Mouse (Mus musculus) hindbrain, embryonic 16.5 days (tissue): ENCODE results near the gene Galnt9. TPM values are rescaled to one million over a fixed set of nuclear protein-coding genes. Genes with fewer than 3 reads are reported as not detected.

Experiments
- ATAC-seq: fragments of 200-750 bp; cut with Nextera tagmentation; 2 replicates; pipeline ENCODE4 v1.8.0; 2017; ENCODE audit warnings: moderate TSS enrichment, moderate library complexity
- H3K27ac ChIP-seq: fragments of 300-500 bp; sonication (generic); 2 replicates; pipeline ENCODE4 v1.5.1; 2014; ENCODE audit warnings: low read depth, mild to moderate bottlenecking, control low read depth, low read length, moderate library complexity
- H3K27me3 ChIP-seq: fragments of 300-500 bp; sonication (generic); replicated peaks from 2 replicates; pipeline ENCODE4 v1.6.1; 2014; ENCODE audit warnings: low read length; ENCODE audit not compliant: control insufficient read depth, insufficient read depth
- H3K36me3 ChIP-seq: fragments of 300-500 bp; sonication (generic); 2 replicates; pipeline ENCODE4 v1.6.1; 2014; ENCODE audit warnings: mild to moderate bottlenecking, low read length, moderate library complexity, mixed read lengths; ENCODE audit not compliant: control insufficient read depth, insufficient read depth
- H3K4me1 ChIP-seq: fragments of 300-500 bp; sonication (generic); 2 replicates; pipeline ENCODE4 v1.6.1; 2014; ENCODE audit warnings: low read depth, low read length; ENCODE audit not compliant: control insufficient read depth, insufficient read depth
- H3K4me2 ChIP-seq: fragments of 300-500 bp; sonication (generic); 2 replicates; pipeline ENCODE4 v1.6.1; 2014; ENCODE audit warnings: mild to moderate bottlenecking, low read length, control low read depth, moderate library complexity
- H3K4me3 ChIP-seq: fragments of 300-500 bp; sonication (generic); 2 replicates; pipeline ENCODE4 v1.5.1; 2014; ENCODE audit warnings: mild to moderate bottlenecking, low read length, control low read depth, moderate library complexity
- H3K9ac ChIP-seq: fragments of 300-500 bp; sonication (generic); 2 replicates; pipeline ENCODE4 v1.6.1; 2014; ENCODE audit warnings: low read depth, mild to moderate bottlenecking, control low read depth, low read length, moderate library complexity
- H3K9me3 ChIP-seq: fragments of 300-500 bp; sonication (generic); 2 replicates; pipeline ENCODE4 v1.6.1; 2014; ENCODE audit warnings: mild to moderate bottlenecking, low read length, moderate library complexity; ENCODE audit not compliant: control insufficient read depth
- whole genome bisulfite sequencing: fragments of 180-500 bp; shearing (Covaris S2); extraction: QIAGEN DNeasy Blood & Tissue Kit; methylation state at CpG from one replicate; pipeline ENCODE4 v1.1.7; 2014; 5-methylcytosine and 5-hydroxymethylcytosine counted together
- polyA plus RNA-seq: library from polyadenylated mRNA; unstranded; fragments of >200 nt; fragmentation: Nextera tagmentation; extraction: Ambion mirVana; gene quantifications from 2 replicates; pipeline ENCODE4 v1.2.1, GENCODE M21; 2015

Galnt9 gene
- polyA plus RNA-seq, 1 experiment from 2014 or later = 24.9 TPM

- H3K9me3 ChIP-seq = no peaks in the 10 kb centered on the region
- H3K27me3 ChIP-seq = no peaks in the 10 kb centered on the region
- 90% methylated on average over 8 of the region's 8 CpGs for WGBS
- H3K4me1 ChIP-seq = no peaks in the 10 kb centered on the region
- H3K4me2 ChIP-seq = no peak overlapping the region
- no peak overlapping the region for H3K9ac ChIP-seq
- no peaks in the 10 kb centered on the region for H3K36me3 ChIP-seq
- H3K4me3 ChIP-seq = no peak overlapping the region
- ATAC-seq = no peak
- no peak overlapping the region for H3K27ac ChIP-seq
Measured at GRCm38 (mm10) chr5:110559679-110560078, 15.5 kb downstream of the Galnt9 start.

GRCm38 (mm10) chr5:110562741-110563326 lies 18.7 kb downstream of the Galnt9 start:
- Histone ChIP-seq H3K9ac (no peak overlapping the region), H3K9me3 (no peaks in the 10 kb centered on the region), H3K27me3 (no peaks in the 10 kb centered on the region), H3K27ac (no peak overlapping the region), H3K4me3 (no peak overlapping the region), H3K36me3 (no peaks in the 10 kb centered on the region), H3K4me2 (no peak overlapping the region), H3K4me1 (no peaks in the 10 kb centered on the region)
- ATAC-seq = no peak
- 72% methylated on average over 16 of the region's 16 CpGs for WGBS

- Histone ChIP-seq H3K27me3 (no peaks in the 10 kb centered on the region), H3K4me1 (no peaks in the 10 kb centered on the region), H3K4me2 (no peak overlapping the region), H3K27ac (no peak overlapping the region), H3K36me3 (no peaks in the 10 kb centered on the region), H3K4me3 (no peak overlapping the region), H3K9me3 (no peaks in the 10 kb centered on the region), H3K9ac (no peak overlapping the region)
- 53% methylated on average over 4 of the region's 4 CpGs for WGBS
- no peak for ATAC-seq
Measured at GRCm38 (mm10) chr5:110564986-110565644, 21.0 kb downstream of the Galnt9 start.

GRCm38 (mm10) chr5:110567547-110567946 lies 23.4 kb downstream of the Galnt9 start:
- no peaks in the 10 kb centered on the region for H3K4me1 ChIP-seq

GRCm38 (mm10) chr5:110574888-110575287 lies 30.7 kb downstream of the Galnt9 start:
- Histone ChIP-seq H3K27me3 (no peaks in the 10 kb centered on the region), H3K9ac (no peak overlapping the region), H3K27ac (no peak overlapping the region), H3K4me2 (no peak overlapping the region), H3K4me3 (no peak overlapping the region), H3K36me3 (no peaks in the 10 kb centered on the region), H3K9me3 (no peaks in the 10 kb centered on the region), H3K4me1 (no peaks in the 10 kb centered on the region)
- 74% methylated on average over 6 of the region's 6 CpGs for WGBS
- ATAC-seq = no peak

More at GRCm38 (mm10) chr5:110567547-110567946, 23.4 kb downstream of the Galnt9 start:
- Histone ChIP-seq H3K27ac (no peak overlapping the region), H3K9me3 (no peaks in the 10 kb centered on the region), H3K36me3 (no peaks in the 10 kb centered on the region), H3K4me3 (no peak overlapping the region), H3K9ac (no peak overlapping the region), H3K27me3 (no peaks in the 10 kb centered on the region), H3K4me2 (no peak overlapping the region)
- no peak for ATAC-seq
- 84% methylated on average over 2 of the region's 2 CpGs for WGBS

- ATAC-seq = no peak
- no peaks in the 10 kb centered on the region for H3K36me3 ChIP-seq
- peaks cover 4% of the 10 kb centered on the region; the same call in 1 of the 2 replicates for H3K4me1 ChIP-seq
- no peak overlapping the region for H3K9ac ChIP-seq
- 91% methylated on average over 4 of the region's 4 CpGs for WGBS
- no peak overlapping the region for H3K4me2 ChIP-seq
- H3K4me3 ChIP-seq = no peak overlapping the region
- H3K9me3 ChIP-seq = no peaks in the 10 kb centered on the region
- H3K27me3 ChIP-seq = no peaks in the 10 kb centered on the region
- H3K27ac ChIP-seq = no peak overlapping the region
Measured at GRCm38 (mm10) chr5:110579296-110579695, 35.1 kb downstream of the Galnt9 start.

- peak; percentile 53 for ATAC-seq
- Histone ChIP-seq H3K4me3 (no peak overlapping the region), H3K27ac (no peak overlapping the region), H3K36me3 (no peaks in the 10 kb centered on the region), H3K9ac (no peak overlapping the region), H3K4me2 (no peak overlapping the region), H3K4me1 (peaks cover 4% of the 10 kb centered on the region; the same call in 1 of the 2 replicates), H3K9me3 (no peaks in the 10 kb centered on the region), H3K27me3 (no peaks in the 10 kb centered on the region)
- 45% methylated on average over 19 of the region's 19 CpGs for WGBS
Measured at GRCm38 (mm10) chr5:110580569-110581239, 36.5 kb downstream of the Galnt9 start.

- H3K9me3 ChIP-seq = no peaks in the 10 kb centered on the region
- WGBS = 61% methylated on average over 10 of the region's 10 CpGs
- no peaks in the 10 kb centered on the region for H3K27me3 ChIP-seq
- H3K36me3 ChIP-seq = no peaks in the 10 kb centered on the region
- H3K9ac ChIP-seq = no peak overlapping the region
- no peak overlapping the region for H3K4me2 ChIP-seq
- H3K27ac ChIP-seq = no peak overlapping the region
- H3K4me3 ChIP-seq = no peak overlapping the region
- H3K4me1 ChIP-seq = peaks cover 4% of the 10 kb centered on the region; the same call in 1 of the 2 replicates
- ATAC-seq = no peak
Measured at GRCm38 (mm10) chr5:110582647-110583538, 38.7 kb downstream of the Galnt9 start.
